Mouse (Mus musculus) brain, embryonic 18.5 days (tissue): ENCODE data around the gene Cxcl2.

ENCODE experiments used
- DNase-seq: peaks from one replicate; pipeline ENCODE4 v3.0.0-alpha.2; 2012; ENCODE audit warnings: low read depth, low spot score

Cxcl2 gene

DNA sequence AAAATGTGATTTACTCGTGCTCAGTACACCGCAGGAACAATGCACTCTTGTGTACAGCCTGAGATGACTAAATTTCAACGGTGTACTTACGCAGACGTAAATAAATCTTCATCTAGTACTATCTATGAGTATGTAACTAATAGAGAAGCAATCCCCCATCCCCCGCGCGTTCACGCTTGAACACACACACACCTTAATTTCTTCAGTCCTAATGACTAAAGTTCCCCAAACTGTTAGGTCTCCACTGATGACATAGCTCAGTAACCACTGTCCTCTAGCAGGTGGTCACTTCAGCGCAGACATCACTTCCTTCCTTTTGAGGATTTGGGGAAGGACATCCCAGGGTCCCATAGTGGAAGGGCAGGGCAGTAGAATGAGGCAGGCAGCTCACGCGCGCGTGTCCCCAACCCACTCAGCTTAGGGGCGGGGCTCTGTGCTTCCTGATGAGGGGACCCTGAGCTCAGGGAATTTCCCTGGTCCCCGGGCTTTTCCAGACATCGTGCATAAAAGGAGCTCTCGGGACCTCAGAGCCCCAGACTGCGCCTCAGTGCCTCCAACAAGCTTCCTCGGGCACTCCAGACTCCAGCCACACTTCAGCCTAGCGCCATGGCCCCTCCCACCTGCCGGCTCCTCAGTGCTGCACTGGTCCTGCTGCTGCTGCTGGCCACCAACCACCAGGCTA, at the start of gene Cxcl2:
Gene Cxcl2, plus strand, starts transcription at position 533 of the 682 bp plus-strand sequence.
- no peak for DNase-seq

DNA sequence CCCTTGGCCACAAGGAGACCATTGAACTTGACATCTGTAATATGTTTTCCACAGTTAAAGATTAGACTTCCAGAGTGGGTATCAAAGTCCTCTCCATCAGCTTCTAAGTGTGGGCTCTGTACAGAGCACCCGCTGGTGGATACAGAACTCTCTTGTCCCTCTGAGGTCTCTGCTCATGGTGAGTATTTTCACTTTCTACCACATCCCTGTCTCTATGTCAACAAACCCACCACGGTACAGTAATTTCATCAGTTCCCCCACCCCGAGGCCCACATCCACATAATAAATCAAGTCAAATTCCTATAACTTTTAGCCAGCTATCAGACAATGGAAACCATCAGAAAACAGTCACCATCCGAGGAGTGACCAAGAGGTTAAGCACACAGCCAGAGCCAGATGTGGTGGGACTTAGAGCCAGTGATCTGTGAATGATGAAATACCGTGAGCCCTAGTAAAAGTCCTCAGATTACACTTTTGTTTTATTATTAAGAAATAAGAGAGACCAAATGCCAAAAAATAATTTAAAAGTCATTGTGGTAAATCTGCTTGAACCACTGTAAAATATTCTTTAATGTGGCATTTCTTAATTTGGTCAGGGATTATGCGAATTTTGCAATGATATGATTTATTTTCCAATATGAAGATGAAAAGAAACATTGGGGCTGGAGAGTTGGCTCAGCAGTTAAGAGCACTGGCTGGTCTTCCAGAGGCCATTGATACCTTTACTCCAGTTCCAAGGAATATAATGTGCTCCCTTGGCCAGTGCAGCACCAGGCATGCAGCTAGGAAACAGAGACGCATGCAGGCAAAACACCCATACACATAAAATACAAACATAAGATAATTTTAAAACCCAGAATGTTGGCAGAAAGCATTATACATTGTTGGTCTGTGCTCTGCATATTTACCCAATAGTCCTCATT, 48.1 kb upstream of the Cxcl2 start:
- no peak for DNase-seq

DNA sequence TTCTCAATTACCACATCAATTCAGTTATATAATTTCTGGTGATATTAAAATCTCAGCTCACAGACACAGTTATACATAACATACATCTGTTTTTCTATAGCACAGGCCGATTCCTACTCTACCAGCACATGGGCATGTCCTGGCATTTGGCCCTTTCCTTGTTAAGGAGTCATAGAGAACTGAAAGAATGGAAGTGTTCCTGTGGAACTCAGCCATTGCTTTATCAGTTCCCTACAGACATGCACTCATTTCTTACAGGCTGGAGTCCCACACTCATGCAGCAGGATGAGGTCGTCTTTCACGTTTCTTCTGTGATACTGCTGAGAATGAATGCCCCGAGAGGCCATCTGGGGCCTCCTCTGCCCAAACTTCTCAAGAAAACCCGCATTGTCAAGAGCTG, 46.2 kb upstream of the Cxcl2 start:
- no peak for DNase-seq

DNA sequence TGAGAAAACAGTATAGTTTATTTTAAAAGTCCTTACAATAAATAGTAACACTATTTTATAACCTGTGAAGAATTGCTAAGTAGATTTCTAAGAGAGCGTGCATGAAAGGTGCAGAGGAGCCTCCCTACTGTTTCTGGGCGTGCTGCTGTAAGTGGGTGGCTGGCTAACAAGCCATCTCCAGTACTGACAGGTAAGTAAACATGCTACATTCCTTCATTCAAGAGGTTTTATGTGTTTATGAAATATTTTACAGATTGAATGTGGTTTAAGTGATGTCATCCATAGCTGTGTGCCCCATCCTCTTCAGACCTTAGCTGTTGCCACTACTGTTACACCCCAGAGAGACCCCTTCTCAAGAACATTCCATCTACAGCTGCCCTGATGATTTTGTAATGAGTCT, 45.2 kb upstream of the Cxcl2 start:
- DNase-seq = no peak

DNA sequence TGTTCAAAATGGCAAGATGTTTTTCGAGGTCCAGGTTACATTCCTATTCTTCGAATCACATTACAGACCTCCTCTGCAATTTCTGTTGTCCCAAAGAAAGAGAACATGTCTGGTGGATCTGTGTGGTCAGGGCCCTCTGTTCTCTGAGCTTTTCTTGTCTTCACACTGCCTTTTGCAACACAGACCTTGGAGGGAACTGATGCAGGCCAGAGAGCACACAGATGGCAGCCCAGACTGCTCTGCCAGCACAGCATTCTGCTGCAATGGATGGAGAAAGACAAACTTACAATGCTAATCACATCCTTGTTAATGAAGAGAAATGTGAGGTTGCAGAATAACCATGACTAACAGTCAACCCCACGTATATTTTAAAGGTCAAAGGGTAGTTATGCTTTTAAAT, 44.6 kb upstream of the Cxcl2 start:
- no peak for DNase-seq

DNA sequence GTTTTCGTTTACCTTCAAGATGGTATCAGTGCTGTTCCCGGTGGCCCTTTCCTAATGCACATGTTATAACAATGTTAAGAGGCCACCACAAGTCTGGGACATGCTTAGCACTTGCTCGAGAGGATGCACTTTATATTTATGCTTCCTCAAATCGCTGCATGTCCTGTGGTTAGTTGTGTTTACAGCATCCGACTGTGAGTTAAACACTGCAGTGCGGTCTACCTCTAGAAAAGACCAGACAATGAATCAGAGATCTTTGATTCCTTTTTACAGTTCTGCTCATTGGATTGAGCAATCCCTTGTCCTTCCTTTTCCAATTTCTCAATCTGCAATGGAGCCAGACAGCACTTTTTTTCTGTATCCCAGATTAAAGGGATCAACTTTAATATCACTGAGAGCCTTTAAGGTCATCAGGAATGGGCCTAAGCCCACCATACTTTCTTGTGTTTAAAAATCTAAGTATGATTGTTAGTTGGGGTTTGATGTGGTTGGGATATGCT, 41.7 kb upstream of the Cxcl2 start:
- no peak for DNase-seq

DNA sequence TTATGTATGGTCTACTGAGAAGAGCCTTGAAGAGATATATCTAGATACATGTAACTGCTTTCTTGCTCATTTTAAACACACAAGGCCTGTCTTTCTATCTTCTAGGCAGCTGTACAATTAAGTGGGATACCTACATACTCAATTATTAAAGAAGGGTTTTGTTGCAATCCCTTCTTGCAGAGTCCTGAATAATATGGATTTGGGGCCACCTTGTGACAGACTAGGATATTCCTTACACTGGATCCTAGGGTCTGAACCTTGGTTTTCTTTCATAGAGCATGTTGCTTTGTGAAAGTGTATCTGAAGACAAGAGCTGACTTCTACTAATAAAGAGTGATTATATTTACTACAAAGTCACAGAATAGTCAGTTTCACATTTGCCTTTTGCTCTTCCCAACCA, 36.9 kb upstream of the Cxcl2 start:
- DNase-seq = no peak

DNA sequence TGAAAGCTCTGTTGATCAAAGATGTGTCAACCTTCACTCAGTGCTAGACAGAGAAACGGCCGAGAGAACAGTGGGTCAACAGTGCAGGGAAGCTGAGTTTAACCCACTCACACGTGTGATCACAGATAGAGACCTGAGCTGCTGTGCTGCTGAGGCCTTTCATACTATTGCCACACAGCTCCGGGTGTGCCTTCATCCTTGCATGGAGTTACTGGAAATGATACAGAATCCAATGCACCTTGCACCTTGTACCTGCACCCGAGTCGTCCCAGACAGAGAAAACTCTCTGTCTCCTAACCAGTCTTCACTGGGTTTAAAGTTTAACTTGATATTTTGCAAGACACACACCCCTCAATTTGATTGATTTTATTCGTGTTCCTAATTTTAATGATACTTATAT, 31.3 kb upstream of the Cxcl2 start:
- no peak for DNase-seq

DNA sequence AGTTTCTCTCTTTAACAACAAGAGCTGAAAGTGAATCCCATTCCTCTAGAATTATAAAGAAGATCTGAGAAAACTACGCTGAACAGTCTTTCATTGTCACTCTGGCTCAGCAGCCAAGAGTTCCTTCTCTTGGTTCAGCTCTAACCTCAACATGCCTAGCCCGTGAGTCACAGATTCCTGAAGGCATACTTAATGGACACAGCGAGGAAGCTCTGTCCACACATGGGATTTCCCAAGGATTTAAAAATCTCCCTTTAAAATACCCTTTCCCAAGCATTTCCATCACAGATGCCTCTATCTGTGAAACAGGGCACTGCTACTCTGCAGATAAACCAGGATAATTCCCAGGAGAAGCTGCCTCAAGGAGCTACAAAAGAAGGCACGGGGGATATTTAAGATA, 27.6 kb upstream of the Cxcl2 start:
- no peak for DNase-seq

DNA sequence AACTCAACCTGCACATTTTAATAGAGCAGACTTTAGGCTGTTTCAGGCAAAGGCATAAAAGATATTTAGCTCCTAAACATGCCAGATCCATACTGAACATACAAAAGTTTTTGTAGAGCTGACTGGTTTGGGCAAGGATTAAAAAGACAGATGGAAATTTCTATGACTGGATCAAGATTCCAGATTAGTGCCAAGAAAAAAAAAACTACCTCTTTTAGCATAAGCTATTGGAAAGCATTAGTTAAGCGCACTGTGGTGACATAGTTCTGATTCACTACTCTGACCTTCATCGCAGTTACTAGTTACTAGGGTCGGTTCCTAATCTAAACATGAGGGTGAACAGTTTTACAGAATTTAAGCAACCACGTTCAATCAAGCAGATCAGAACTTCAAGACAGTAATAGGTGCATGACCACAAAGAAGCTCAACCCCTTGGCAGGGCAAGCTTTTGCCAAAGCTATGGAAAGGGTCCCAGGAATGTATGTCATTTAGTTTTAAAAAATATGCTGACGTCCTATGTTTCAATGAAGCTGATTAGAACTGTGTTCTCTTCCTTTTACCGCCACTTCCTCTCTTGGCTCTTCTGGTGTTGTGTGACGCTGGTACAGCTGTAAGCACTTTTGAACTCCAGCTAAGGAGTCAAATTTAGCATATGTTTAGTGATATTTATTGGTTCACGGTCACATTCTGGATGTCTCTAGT, 27.0 kb upstream of the Cxcl2 start:
- DNase-seq = no peak

DNA sequence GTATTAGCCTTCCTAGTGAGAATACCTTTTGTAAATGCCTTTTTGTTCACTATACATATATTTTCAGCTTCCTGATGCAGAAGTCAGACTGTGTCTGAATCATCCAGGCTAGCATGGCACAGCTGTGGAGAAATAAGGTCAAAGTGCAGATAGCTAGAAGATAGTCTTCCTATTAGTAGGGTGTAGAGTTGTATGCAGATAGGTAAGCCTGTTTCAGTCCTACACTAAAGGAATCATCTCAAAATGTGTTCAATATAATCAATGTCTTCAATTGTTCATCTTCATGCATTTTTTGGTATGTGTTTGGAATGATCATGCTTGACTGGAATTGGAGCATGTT, 26.5 kb upstream of the Cxcl2 start:
- no peak for DNase-seq

DNA sequence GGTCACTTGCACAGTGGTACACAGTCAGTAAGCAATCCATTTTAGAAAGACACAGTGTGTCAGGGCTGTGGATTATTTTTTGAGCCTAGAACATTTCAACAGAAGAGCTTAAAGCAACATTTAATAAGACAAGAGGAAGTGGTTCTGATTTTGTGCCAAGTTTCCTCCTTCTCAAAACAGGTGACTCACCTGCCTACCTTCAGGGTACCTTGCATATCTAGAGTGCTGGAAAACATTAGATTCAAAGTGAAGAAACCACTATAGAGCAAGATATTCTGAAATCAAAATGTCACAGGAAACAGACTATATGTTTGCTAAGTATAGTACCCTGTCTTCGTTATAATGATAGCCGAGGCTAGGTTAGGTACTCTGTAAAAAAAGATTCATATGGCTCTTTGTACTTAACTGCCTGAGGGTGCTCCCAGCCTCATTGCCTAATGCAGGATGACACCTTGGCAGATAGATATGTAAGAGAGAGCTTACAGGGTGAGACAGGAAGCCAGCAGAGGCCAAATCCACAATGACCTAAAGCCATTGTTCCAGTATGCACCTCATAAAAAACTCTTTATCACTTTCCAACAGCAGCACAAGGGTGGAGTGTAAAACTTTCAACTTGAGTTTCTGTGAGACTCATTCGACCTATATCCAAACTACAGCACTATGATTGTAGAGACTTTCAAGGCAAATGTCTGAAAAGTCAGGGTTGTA, 24.2 kb upstream of the Cxcl2 start:
- DNase-seq = no peak

DNA sequence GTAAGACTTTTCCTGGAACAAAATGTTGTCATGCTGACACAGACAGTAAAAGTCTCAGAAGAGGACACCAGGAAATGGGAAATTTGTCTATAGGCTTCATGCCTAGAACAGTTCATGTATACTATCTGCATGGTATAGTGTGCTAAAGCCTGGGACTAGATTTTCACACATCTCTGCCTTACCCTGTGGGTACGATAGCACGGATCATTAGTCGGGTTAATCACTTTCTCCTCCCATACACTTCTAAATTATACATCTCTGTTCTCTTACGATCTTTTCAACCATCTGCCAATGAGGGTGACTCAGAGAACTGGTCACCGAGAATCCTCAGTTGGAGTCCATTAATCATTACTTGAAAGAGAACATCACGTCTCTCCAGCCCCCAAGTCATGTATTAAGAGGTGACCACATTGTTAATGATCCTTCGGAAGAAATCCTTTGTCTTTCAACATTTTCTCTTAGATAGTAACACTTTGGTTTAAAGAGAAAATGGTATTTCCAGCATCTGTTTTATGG, 23.3 kb upstream of the Cxcl2 start:
- DNase-seq = no peak

DNA sequence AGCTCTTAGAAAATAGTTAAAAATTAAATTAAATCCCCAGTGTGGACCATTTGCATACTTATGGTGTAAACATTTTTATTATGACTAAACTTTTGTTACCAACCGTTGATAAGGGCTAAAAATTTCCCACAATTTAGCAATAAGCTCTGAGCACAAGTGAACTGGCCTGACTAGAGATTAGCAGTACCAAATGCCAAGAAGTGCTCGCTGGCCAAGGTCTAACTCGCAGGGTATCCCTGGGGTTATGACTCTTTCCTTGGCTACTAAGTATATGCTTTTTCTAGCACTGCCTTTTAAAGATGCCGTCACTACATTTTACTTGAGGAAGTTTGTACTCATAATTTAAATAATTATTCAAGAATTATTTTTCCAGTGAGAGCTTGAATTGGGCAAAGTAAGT, 22.6 kb upstream of the Cxcl2 start:
- no peak for DNase-seq

DNA sequence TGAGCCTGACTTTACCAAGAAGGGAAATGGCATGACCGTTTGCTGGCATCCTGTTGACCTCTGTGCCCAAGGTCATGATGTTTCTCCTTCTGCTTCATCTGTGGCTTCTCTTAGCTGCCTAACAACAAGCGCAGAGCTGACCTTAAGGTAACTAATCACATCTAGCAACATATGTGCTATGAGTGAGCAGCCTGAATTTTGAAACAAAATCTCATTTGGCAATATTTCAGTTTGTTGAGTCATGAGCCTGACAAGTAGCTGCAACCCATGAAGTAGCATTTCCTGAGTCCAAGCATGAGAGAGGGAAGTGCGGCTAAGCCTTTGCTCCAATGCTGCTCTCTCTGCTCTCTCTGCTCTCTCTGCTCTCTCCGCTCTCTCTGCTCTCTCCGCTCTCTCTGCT, 22.0 kb upstream of the Cxcl2 start:
- no peak for DNase-seq

DNA sequence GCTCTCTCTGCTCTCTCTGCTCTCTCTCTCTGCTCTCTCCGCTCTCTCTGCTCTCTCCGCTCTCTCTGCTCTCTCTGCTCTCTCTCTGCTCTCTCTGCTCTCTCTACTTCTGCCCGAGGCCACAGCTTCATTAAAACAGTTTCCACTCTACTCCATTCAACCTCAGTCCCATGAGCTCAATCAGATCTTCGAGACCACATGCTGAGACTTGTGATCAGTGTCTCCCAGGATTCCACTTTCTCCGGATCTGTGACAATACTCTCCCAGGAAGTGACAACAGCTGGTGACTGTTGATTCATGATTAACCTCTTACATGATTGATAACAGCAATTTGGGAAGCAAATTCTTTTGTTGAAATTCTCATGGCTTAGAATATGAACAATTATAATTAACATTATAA, 21.5 kb upstream of the Cxcl2 start:
- no peak for DNase-seq

DNA sequence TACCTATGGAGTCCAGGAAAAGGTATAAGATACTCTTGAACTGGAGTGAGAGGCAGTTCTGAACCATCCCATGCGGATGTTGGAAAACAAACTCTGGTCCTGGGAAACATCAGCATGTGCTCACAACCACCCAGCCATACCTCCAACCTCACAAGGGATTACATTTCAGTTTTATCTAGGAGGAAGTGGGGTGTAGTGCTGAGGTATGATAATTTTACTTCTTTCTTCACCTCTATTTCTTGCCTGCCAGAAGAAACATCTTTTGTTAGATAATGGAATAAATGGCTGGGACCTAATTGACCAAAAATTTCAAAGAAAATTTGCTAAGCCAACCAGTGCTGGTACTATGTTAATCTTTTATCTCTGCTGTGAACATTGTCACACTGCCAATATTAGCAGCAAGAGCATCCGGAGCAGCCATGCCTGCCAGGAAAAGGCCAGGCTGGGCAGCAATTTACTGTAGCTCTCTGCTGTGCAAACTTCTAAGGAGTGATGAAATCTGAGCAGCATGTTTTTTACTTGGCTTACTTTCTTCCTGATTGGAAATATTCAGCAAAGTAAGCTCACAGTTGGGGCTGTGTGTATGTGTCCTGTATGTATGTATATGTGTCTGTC, 18.9 kb upstream of the Cxcl2 start:
- no peak for DNase-seq

DNA sequence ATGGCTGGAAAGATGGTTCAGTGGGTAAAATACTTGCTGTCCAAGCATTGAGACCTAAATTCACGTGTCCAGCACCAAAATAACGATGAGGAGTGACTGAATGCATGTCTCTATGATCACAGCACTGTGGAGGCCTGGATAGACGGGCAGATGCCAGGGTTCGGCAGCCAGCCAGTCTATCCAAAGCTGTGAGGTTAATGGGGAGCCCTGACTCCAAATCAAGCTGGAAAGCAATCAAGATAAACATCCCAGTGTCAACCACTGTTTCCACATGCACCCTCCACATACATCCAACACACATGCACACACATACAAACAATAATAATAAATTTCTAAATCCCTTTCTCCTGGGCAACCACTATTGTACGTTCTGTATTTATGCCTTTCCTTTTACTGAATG, 15.0 kb upstream of the Cxcl2 start:
- DNase-seq = no peak

DNA sequence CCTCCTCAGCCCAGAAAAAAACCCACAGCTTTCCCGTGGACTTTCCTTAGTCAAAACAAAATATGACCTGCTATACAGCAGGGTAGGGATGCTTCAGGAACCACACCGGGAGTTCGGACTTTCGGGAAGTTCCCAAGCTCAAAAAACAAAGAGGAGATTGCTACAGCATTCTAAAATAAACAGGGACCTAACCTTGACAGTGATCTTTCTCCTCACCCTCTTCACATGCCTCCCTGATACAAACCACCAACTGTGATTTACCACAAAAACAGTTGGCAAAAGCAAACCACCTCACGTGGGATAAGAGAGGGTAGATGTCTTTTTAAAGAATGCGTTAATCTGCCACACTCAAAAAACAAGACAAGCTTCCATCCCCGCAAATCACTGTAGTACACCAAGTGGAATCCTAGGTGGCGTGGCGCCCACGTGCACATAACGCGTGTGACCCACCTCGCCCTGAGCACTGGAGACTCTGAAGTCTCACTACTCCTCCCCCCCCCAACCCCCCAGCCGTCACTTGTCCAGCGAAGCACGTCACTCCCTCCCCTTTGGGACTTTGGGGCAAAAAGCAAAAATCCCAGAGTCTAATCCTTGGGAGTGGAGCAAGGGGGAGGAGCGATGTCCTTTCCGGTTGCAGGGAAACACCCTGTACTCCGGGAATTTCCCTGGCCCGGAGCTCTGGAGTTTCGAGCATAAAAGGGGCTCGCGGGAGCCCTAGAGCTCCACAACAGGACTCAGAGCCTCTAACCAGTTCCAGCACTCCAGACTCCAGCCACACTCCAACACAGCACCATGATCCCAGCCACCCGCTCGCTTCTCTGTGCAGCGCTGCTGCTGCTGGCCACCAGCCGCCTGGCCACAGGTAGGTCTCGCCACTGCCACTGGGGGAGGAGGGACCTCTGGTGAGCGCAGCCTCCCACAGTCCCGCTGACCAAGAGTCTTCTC, 12.9 kb upstream of the Cxcl2 start, which contains the start of gene Cxcl1:
Gene Cxcl1, plus strand, starts transcription at position 723 of the 945 bp plus-strand sequence.
- DNase-seq = no peak

DNA sequence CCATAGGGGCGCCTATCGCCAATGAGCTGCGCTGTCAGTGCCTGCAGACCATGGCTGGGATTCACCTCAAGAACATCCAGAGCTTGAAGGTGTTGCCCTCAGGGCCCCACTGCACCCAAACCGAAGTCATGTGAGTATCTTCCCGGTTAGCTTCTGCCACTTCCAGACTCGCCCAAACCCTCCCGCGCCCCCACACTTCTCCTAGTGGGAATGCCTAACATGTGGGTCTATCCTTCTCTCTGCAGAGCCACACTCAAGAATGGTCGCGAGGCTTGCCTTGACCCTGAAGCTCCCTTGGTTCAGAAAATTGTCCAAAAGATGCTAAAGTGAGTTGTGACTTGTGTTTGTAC, 12.2 kb upstream of the Cxcl2 start:
- no peak for DNase-seq
